Mouse (Mus musculus): ENCODE data around the gene Tmub1. TPM values are rescaled to one million over a fixed set of nuclear protein-coding genes. Genes with fewer than 3 reads are reported as not detected.

Gene Tmub1
- polyA plus RNA-seq (2015; fragmentation: Nextera tagmentation; extraction: Ambion mirVana), result 62.9 and 63.7 TPM in 2 replicates

DNA sequence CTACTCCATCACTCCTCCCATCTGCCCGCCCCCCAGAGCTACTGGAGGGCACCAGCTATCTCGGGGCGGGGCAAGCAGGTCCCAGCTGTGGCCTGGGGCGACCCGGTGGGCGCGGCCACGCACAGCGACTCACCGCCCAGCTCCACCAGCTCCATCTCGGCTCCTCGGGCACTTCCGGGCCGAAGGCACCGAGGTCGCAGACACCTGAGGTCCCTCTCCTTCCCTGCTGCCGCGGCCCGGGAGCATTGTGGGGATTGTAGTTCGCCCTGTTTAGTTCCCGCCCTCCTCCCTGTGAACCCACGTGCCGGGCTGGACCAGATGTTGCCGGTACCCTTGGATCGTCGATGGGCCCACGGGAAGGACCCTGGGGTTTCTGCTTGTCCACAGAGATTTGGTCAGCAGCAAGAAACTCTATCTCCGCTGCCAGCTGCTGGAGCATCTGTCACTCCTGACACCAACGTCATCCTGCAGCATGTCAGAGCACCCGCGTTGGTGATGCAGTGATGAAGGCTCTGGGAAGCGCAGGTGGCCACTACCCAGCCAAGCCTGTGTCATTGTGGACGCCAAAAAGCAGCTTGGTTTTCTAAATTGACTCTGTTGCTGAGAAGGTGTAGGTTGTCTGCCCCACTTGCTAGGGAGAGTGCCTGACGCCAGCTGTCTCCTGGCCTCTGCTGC lies at the start of gene Tmub1:
TSS of gene Tmub1 (minus strand) at position 231 of the 675 bp plus-strand sequence.
- peak; percentile 59 for ATAC-seq (replicated peaks)
- Histone ChIP-seq H3K4me1 (peaks cover 39% of the 10 kb centered on the region), H3K36me3 (replicated peaks) (0 out of 2 replicates have a peak, but pooled peaks cover 3% of the 10 kb centered on the region), H3K4me3 (peak within 1 kb of the TSS; percentile 60), H3K27me3 (replicated peaks) (no peaks in the 10 kb centered on the region), H3K27ac (peak within 1 kb of the TSS; percentile 51), H3K4me2 (peak within 1 kb of the TSS; percentile 89), H3K9ac (peak within 1 kb of the TSS; percentile 63), H3K9me3 (no peaks in the 10 kb centered on the region)
- 2% methylated on average over 32 of the region's 34 CpGs for WGBS

DNA sequence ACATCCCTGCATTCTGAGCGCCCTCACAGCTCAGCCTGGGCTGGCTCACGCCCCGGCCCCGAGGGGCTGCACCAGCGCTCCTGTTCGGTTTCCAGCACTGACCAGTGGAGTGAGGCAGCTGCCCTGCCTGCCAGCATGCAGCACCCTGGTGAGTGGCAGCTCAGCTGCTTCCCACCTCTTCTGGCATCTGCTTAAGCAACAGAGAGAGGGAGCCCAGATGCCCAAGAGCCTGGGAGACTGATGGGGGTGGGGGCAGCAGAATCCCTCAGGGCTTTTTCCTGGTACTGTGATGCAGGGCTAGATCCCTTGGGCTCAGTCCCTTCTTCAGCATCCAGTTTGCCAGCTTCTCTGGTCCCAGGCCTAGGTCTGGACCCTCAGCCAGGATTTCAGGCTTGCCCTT lies 49.1 kb upstream of the Tmub1 start:
- Histone ChIP-seq H3K4me2 (no peak overlapping the region), H3K27me3 (replicated peaks) (no peaks in the 10 kb centered on the region), H3K9me3 (no peaks in the 10 kb centered on the region), H3K9ac (no peak overlapping the region), H3K4me1 (peaks cover 21% of the 10 kb centered on the region; the same call in 1 of the 2 replicates), H3K4me3 (no peak overlapping the region), H3K27ac (no peak overlapping the region), H3K36me3 (replicated peaks) (peaks cover 38% of the 10 kb centered on the region)
- ATAC-seq (replicated peaks), result no peak
- 37% methylated on average over 6 of the region's 6 CpGs for WGBS

GRCm38 (mm10) chr5:24495019-24495418 lies 47.4 kb upstream of the Tmub1 start:
- H3K36me3 ChIP-seq (replicated peaks), result peaks cover 35% of the 10 kb centered on the region
- no peaks in the 10 kb centered on the region for H3K9me3 ChIP-seq
- H3K27ac ChIP-seq, result no peak overlapping the region
- no peak overlapping the region for H3K9ac ChIP-seq
- no peaks in the 10 kb centered on the region for H3K27me3 ChIP-seq (replicated peaks)
- peaks cover 19% of the 10 kb centered on the region; the same call in 1 of the 2 replicates for H3K4me1 ChIP-seq
- no peak overlapping the region for H3K4me3 ChIP-seq
- WGBS, result 63% methylated on average over 15 of the region's 15 CpGs
- ATAC-seq (replicated peaks), result peak; percentile 50
- no peak overlapping the region for H3K4me2 ChIP-seq

DNA sequence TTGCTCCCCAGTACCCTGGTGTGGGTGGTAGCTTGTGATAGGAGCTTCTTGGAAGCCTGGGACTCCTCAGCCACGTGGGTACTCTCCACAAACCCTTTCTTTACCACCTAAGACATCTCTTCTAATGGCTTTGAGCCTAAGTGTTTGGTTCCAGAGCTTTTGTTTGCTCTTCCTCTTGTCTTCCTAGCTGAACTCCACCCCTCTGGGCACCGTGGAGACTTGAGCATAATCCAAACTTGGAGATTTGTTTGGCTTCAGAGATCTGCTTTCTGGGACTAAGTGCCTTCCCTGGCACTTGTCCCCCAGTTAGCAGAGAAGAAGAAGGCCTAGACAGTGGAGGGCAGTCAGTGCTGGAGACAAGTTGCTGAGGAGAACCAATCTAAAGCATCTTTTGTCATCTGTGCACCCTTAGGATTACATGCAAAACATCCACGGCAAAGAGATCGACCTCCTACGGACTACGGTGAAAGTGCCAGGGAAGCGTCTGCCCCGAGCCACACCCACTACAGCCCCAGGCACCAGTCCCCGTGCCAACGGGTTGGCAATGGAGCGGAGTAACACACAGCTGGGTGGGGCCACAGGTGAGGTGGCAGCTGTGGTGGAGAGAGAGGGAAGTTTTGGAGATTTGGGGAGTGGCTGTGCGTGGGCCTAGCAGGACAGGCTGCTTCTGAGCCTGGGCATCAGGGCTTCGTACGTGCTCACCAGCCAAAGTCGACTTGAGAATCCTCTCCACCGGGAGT lies 45.1 kb upstream of the Tmub1 start:
- Histone ChIP-seq H3K27me3 (replicated peaks) (no peaks in the 10 kb centered on the region), H3K4me1 (peaks cover 18% of the 10 kb centered on the region; the same call in 1 of the 2 replicates), H3K9ac (no peak overlapping the region), H3K4me2 (no peak overlapping the region), H3K9me3 (no peaks in the 10 kb centered on the region), H3K4me3 (no peak overlapping the region), H3K27ac (no peak overlapping the region), H3K36me3 (replicated peaks) (peaks cover 44% of the 10 kb centered on the region)
- 85% methylated on average over 16 of the region's 16 CpGs for WGBS
- ATAC-seq (replicated peaks), result no peak

- no peak overlapping the region for H3K4me3 ChIP-seq
- no peaks in the 10 kb centered on the region for H3K27me3 ChIP-seq (replicated peaks)
- H3K9me3 ChIP-seq, result no peaks in the 10 kb centered on the region
- H3K36me3 ChIP-seq (replicated peaks), result peaks cover 48% of the 10 kb centered on the region
- no peak overlapping the region for H3K27ac ChIP-seq
- H3K4me1 ChIP-seq, result peaks cover 13% of the 10 kb centered on the region
- H3K4me2 ChIP-seq, result no peak overlapping the region
- ATAC-seq (replicated peaks), result no peak
- no peak overlapping the region for H3K9ac ChIP-seq
- WGBS, result 77% methylated on average over 14 of the region's 14 CpGs
These were observed 42.8 kb upstream of the Tmub1 start for GRCm38 (mm10) chr5:24490413-24490920.

DNA sequence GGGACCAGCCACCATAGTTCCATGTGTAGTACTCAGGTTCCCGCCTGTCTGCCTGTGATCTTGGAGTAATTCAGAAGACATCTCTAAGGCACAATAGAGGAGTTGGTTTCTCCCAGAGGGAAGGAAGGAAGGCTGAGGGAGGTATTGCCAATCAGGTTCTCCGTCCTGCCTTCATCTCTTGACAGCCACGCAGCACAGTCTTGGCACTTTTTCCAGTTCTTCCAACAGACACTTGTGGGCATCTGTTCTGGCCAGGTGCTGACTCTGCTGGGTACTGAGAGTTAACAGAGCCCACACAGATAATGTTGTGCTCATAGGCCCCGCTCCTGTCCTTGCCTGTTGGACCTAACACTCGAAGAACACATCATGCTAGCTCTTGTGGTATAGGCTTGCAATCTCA lies 39.1 kb upstream of the Tmub1 start:
- no peak for ATAC-seq (replicated peaks)
- H3K9ac ChIP-seq, result no peak overlapping the region
- H3K27me3 ChIP-seq (replicated peaks), result no peaks in the 10 kb centered on the region
- peaks cover 31% of the 10 kb centered on the region for H3K4me1 ChIP-seq
- no peak overlapping the region for H3K27ac ChIP-seq
- no peak overlapping the region for H3K4me3 ChIP-seq
- H3K36me3 ChIP-seq (replicated peaks), result peaks cover 40% of the 10 kb centered on the region
- no peaks in the 10 kb centered on the region for H3K9me3 ChIP-seq
- H3K4me2 ChIP-seq, result no peak overlapping the region
- WGBS, result 96% methylated on average over 5 of the region's 5 CpGs

GRCm38 (mm10) chr5:24486097-24486496 lies 38.4 kb upstream of the Tmub1 start:
- no peak; the same call in 1 of the 2 replicates for ATAC-seq (replicated peaks)

GRCm38 (mm10) chr5:24484963-24485362 lies 37.3 kb upstream of the Tmub1 start:
- Histone ChIP-seq H3K4me1 (peaks cover 43% of the 10 kb centered on the region), H3K4me2 (peak overlapping the region; percentile 25), H3K27me3 (replicated peaks) (no peaks in the 10 kb centered on the region), H3K36me3 (replicated peaks) (peaks cover 30% of the 10 kb centered on the region), H3K9me3 (no peaks in the 10 kb centered on the region), H3K4me3 (no peak overlapping the region), H3K9ac (no peak overlapping the region), H3K27ac (no peak overlapping the region)
- 12% methylated on average over 22 of the region's 22 CpGs for WGBS
- ATAC-seq (replicated peaks), result no peak

More at GRCm38 (mm10) chr5:24486097-24486496, 38.4 kb upstream of the Tmub1 start:
- peaks cover 36% of the 10 kb centered on the region for H3K36me3 ChIP-seq (replicated peaks)
- 0 out of 2 replicates have a peak overlapping the region, but pooled peaks have one; percentile 4 for H3K27ac ChIP-seq
- no peak overlapping the region for H3K4me3 ChIP-seq
- WGBS, result 3% methylated on average over 8 of the region's 8 CpGs
- H3K9ac ChIP-seq, result no peak overlapping the region
- H3K9me3 ChIP-seq, result no peaks in the 10 kb centered on the region
- no peak overlapping the region for H3K4me2 ChIP-seq
- no peaks in the 10 kb centered on the region for H3K27me3 ChIP-seq (replicated peaks)
- H3K4me1 ChIP-seq, result peaks cover 38% of the 10 kb centered on the region

GRCm38 (mm10) chr5:24483326-24483725 lies 35.7 kb upstream of the Tmub1 start:
- H3K36me3 ChIP-seq (replicated peaks), result peaks cover 21% of the 10 kb centered on the region; the same call in 1 of the 2 replicates
- H3K27ac ChIP-seq, result no peak overlapping the region
- H3K4me3 ChIP-seq, result no peak overlapping the region
- peaks cover 43% of the 10 kb centered on the region for H3K4me1 ChIP-seq
- H3K27me3 ChIP-seq (replicated peaks), result no peaks in the 10 kb centered on the region
- WGBS, result 20% methylated on average over 11 of the region's 11 CpGs
- H3K9ac ChIP-seq, result no peak overlapping the region
- H3K4me2 ChIP-seq, result no peak overlapping the region
- ATAC-seq (replicated peaks), result peak; percentile 38
- H3K9me3 ChIP-seq, result no peaks in the 10 kb centered on the region

DNA sequence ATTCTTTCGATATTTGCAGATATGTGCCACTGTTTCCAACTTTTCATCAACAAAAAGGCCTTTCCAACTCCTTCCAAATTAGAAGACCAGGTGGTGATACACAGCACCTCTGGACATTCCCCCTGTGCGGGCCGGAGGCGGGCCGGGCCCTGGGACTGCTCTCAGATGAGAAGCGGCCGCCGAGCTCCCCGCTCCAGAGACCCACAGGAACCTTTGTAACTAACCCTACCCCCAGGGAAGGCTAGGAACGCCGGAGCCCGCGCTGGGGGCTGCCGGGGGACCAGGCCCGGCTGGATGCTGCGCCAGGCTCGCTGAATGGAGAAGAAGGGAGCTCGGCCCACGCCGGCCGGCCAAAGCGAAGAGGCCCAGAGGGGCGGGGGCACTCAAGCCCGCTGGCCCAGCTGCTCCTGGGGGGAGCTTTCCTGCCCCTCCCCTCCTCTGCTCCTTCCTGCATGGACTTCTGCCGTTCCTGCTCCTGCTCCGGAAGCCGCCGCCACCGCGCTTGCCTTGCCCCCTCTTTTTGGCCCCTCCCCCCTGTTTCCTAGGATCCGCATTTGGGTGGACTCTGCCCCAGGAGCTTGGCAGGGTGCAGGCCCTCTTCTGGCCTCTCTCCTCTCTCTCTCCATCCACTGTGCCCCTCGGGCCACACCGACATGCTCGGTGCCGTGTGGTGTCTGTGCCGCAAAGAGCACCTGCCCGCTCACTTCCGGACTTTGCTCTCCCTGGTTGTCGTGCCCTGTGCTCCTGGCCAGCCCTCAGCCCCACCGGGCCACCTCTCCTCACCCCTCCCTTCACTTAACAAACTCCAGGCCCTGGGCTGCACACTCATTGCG lies 34.8 kb upstream of the Tmub1 start:
- no peaks in the 10 kb centered on the region for H3K9me3 ChIP-seq
- WGBS, result 39% methylated on average over 41 of the region's 41 CpGs
- peaks cover 43% of the 10 kb centered on the region for H3K4me1 ChIP-seq
- ATAC-seq (replicated peaks), result peak; percentile 7; the same call in 1 of the 2 replicates
- H3K9ac ChIP-seq, result no peak overlapping the region
- no peak overlapping the region for H3K4me3 ChIP-seq
- no peak overlapping the region for H3K4me2 ChIP-seq
- no peak overlapping the region for H3K27ac ChIP-seq
- H3K36me3 ChIP-seq (replicated peaks), result peaks cover 18% of the 10 kb centered on the region; the same call in 1 of the 2 replicates
- no peaks in the 10 kb centered on the region for H3K27me3 ChIP-seq (replicated peaks)

DNA sequence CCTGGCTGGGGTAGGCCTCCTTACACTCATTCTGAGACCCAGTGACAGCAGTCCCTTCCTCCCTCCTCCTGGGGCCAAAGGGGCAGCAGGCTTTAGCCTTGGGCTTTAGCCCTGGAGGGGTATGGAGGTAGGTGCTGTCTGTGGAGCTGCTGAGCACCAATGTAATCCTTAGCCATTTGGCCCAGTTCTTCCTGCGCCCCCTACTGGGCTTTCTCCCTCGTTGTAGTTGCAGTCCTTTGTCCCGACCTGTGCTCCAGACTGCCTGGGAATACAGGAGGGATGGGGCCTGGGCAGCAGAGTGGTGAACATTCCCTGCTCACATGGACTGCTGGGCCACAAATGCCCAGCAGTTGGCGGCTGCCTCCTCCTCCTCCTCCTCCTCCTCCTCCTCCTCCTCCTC lies 34.0 kb upstream of the Tmub1 start:
- Histone ChIP-seq H3K4me3 (no peak overlapping the region), H3K36me3 (replicated peaks) (peaks cover 17% of the 10 kb centered on the region; the same call in 1 of the 2 replicates), H3K4me2 (no peak overlapping the region), H3K9ac (no peak overlapping the region), H3K9me3 (no peaks in the 10 kb centered on the region), H3K27me3 (replicated peaks) (no peaks in the 10 kb centered on the region), H3K4me1 (peaks cover 43% of the 10 kb centered on the region), H3K27ac (no peak overlapping the region)
- 3% methylated on average over 4 of the region's 4 CpGs for WGBS
- peak; percentile 25 for ATAC-seq (replicated peaks)

Measured in midbrain, embryonic 15.5 days (tissue).